In genomic region chr4:111495949-111496348, GRCm38 (mm10) we compare ENCODE assay signal across 8 mouse cellular contexts.
DNase-seq lines count a peak whose midpoint lies in the region; ATAC-seq and TF ChIP-seq lines count a peak whose summit lies in the region.

No protein-coding gene starts in this region.

- 4% methylated on average over 2 of the region's 2 CpGs for WGBS in forebrain, postnatal 0 days
- WGBS in hindbrain, postnatal 0 days = 9% methylated on average over 2 of the region's 2 CpGs

- H3K9me3 ChIP-seq in forebrain, postnatal 0 days (ENCODE audit: low read length) = no peaks in the 10 kb centered on the region
- no peaks in the 10 kb centered on the region for H3K9me3 ChIP-seq in hindbrain, postnatal 0 days (ENCODE audit: low read length)

- H3K4me2 ChIP-seq in forebrain, postnatal 0 days (ENCODE audit: low read depth) = no peak overlapping the region
- no peak overlapping the region for H3K4me2 ChIP-seq in hindbrain, postnatal 0 days (ENCODE audit: low read depth, low read length)

- no peak overlapping the region for H3K4me3 ChIP-seq in forebrain, postnatal 0 days (ENCODE audit: low read depth, low read length)
- no peak overlapping the region for H3K4me3 ChIP-seq in hindbrain, postnatal 0 days (ENCODE audit: low read length)

- peak; percentile 77 for TF ChIP-seq CTCF in forebrain, postnatal 0 days (IDR thresholded peaks at IDR 0.05; ENCODE audit: low read depth)
- peak; percentile 91 for TF ChIP-seq CTCF in hindbrain, postnatal 0 days (IDR thresholded peaks at IDR 0.05; ENCODE audit: low read depth)

- no peaks in the 10 kb centered on the region for H3K4me1 ChIP-seq in forebrain, postnatal 0 days (ENCODE audit: insufficient read depth)
- H3K4me1 ChIP-seq in hindbrain, postnatal 0 days (ENCODE audit: insufficient read depth, low read length) = peaks cover 5% of the 10 kb centered on the region; the same call in 1 of the 2 replicates

- no peak overlapping the region for H3K9ac ChIP-seq in forebrain, postnatal 0 days
- H3K9ac ChIP-seq in hindbrain, postnatal 0 days (replicated peaks; ENCODE audit: low read length) = no peak overlapping the region

- ATAC-seq in forebrain, postnatal 0 days = peak; percentile 40
- ATAC-seq in hindbrain, postnatal 0 days = peak; percentile 57
- ATAC-seq in megakaryocyte-erythroid progenitor cell, adult 5-6 weeks (replicated peaks; ENCODE audit: low FRiP score, low TSS enrichment, poor library complexity, severe bottlenecking) = peak; percentile 82
- no peak for ATAC-seq in inflammation-experienced regulatory T-cells, adult 6 months

- H3K36me3 ChIP-seq in forebrain, postnatal 0 days (ENCODE audit: insufficient read depth) = no peaks in the 10 kb centered on the region
- H3K36me3 ChIP-seq in hindbrain, postnatal 0 days (ENCODE audit: insufficient read depth, low read length) = no peaks in the 10 kb centered on the region

- no peak overlapping the region for H3K27ac ChIP-seq in forebrain, postnatal 0 days (ENCODE audit: low read depth, low read length)
- no peak overlapping the region for H3K27ac ChIP-seq in hindbrain, postnatal 0 days

- DNase-seq in Muller cell, postnatal 12 days (ENCODE audit: inconsistent ontology term) = peak; percentile 31
- DNase-seq in cerebellum, adult 11-12 months = peak; percentile 9
- DNase-seq in forebrain, postnatal 0 days = peak; percentile 59
- DNase-seq in hindbrain, postnatal 0 days (ENCODE audit: low spot score) = peak; percentile 78
- peak; percentile 85 to 89 for DNase-seq in left cerebral cortex, adult 18-20 months (ENCODE audit: low spot score in 2 of 2)
- peak; percentile 53 to 54 for DNase-seq in right cerebral cortex, postnatal 36 days (ENCODE audit: low spot score in 2 of 2)

- H3K27me3 ChIP-seq in forebrain, postnatal 0 days (ENCODE audit: insufficient read depth, low read length) = no peaks in the 10 kb centered on the region
- no peaks in the 10 kb centered on the region for H3K27me3 ChIP-seq in hindbrain, postnatal 0 days (ENCODE audit: insufficient read depth, low read length)

Comparison
In these comparisons a context has a peak if more than half of its experiments do, and no peak if none do; other contexts are left out.
1. DNase-seq: peak in every context shown above with its lines; median percentile 87 in left cerebral cortex, adult 18-20 months; 78 in hindbrain, postnatal 0 days; 59 in forebrain, postnatal 0 days; 54 in right cerebral cortex, postnatal 36 days; 31 in Muller cell, postnatal 12 days; 9 in cerebellum, adult 11-12 months.